In genomic region chr14:72533862-72534261, GRCm38 (mm10) we compare ENCODE assay signal across 25 mouse cellular contexts. TPM values are rescaled to one million over a fixed set of nuclear protein-coding genes. Genes with fewer than 3 reads are reported as not detected.
DNase-seq lines count a peak whose midpoint lies in the region; ATAC-seq and TF ChIP-seq lines count a peak whose summit lies in the region.
"Had no signal": no experiment of that assay in that cellular context is flagged by ENCODE, and none has a peak within 500 bp of the region (broad histone marks: within the 10 kb centered on the region; RNA-seq: fewer than 3 reads in every experiment).

No protein-coding gene starts in this region.

- no peak overlapping the region for H3K4me3 ChIP-seq in embryonic fibroblast, embryonic 13.5 days (ENCODE audit: insufficient read depth, low read length)
- H3K4me3 ChIP-seq in intestine, postnatal 0 days (ENCODE audit: low read depth, low read length): no peak overlapping the region
- no peak overlapping the region for H3K4me3 ChIP-seq in kidney, embryonic 14.5 days (ENCODE audit: low read length)
- H3K4me3 ChIP-seq in hindbrain, embryonic 12.5 days: no peak overlapping the region
- H3K4me3 ChIP-seq in midbrain, embryonic 11.5 days (ENCODE audit: low read depth, low read length): no peak overlapping the region
- H3K4me3 ChIP-seq: embryonic facial prominence, embryonic 13.5 days; forebrain, embryonic 13.5 days; limb, embryonic 13.5 days; liver, embryonic 15.5 days; midbrain, embryonic 12.5 days had no signal

- no peak overlapping the region for H3K9ac ChIP-seq in intestine, postnatal 0 days (ENCODE audit: low read depth, low read length)
- no peak overlapping the region for H3K9ac ChIP-seq in kidney, embryonic 14.5 days (ENCODE audit: low read depth, low read length)
- no peak overlapping the region for H3K9ac ChIP-seq in hindbrain, embryonic 12.5 days
- H3K9ac ChIP-seq in midbrain, embryonic 11.5 days (ENCODE audit: low read length): no peak overlapping the region
- H3K9ac ChIP-seq: embryonic facial prominence, embryonic 13.5 days; forebrain, embryonic 13.5 days; limb, embryonic 13.5 days; liver, embryonic 15.5 days; midbrain, embryonic 12.5 days had no signal

- peak; percentile 62 for ATAC-seq in intestine, postnatal 0 days
- ATAC-seq in kidney, embryonic 14.5 days (ENCODE audit: low FRiP score, low TSS enrichment): peak; percentile 33; the same call in 1 of the 2 replicates
- no peak for ATAC-seq in hindbrain, embryonic 12.5 days (ENCODE audit: low FRiP score)
- no peak for ATAC-seq in midbrain, embryonic 11.5 days (ENCODE audit: low FRiP score)
- ATAC-seq: forebrain, embryonic 13.5 days; hindbrain, embryonic 16.5 days; lung, postnatal 0 days had no signal

- H3K9me3 ChIP-seq in intestine, postnatal 0 days (ENCODE audit: control insufficient read depth): no peaks in the 10 kb centered on the region
- H3K9me3 ChIP-seq in kidney, embryonic 14.5 days (ENCODE audit: control insufficient read depth, low read length): no peaks in the 10 kb centered on the region
- no peaks in the 10 kb centered on the region for H3K9me3 ChIP-seq in hindbrain, embryonic 12.5 days (replicated peaks)
- H3K9me3 ChIP-seq in midbrain, embryonic 11.5 days (ENCODE audit: control insufficient read depth, low read length): no peaks in the 10 kb centered on the region
- H3K9me3 ChIP-seq: embryonic facial prominence, embryonic 13.5 days; forebrain, embryonic 13.5 days; limb, embryonic 13.5 days; liver, embryonic 15.5 days; midbrain, embryonic 12.5 days had no signal

- WGBS in intestine, postnatal 0 days: 52% methylated on average over 7 of the region's 7 CpGs
- 55% methylated on average over 7 of the region's 7 CpGs for WGBS in kidney, embryonic 14.5 days
- WGBS in hindbrain, embryonic 12.5 days: 82% methylated on average over 7 of the region's 7 CpGs
- WGBS in midbrain, embryonic 11.5 days: 76% methylated on average over 7 of the region's 7 CpGs

- H3K36me3 ChIP-seq in intestine, postnatal 0 days (ENCODE audit: control insufficient read depth, insufficient read depth): peaks cover 6% of the 10 kb centered on the region; the same call in 1 of the 2 replicates
- H3K36me3 ChIP-seq in kidney, embryonic 14.5 days (ENCODE audit: control insufficient read depth, insufficient read depth, low read length): peaks cover 5% of the 10 kb centered on the region
- H3K36me3 ChIP-seq in hindbrain, embryonic 12.5 days: 0 out of 2 replicates have a peak, but pooled peaks cover 2% of the 10 kb centered on the region
- H3K36me3 ChIP-seq in midbrain, embryonic 11.5 days (ENCODE audit: control insufficient read depth, insufficient read depth, low read length): no peaks in the 10 kb centered on the region

- no peak overlapping the region for H3K27ac ChIP-seq in embryonic fibroblast, embryonic 13.5 days (ENCODE audit: insufficient read depth, low read length)
- no peak overlapping the region for H3K27ac ChIP-seq in intestine, postnatal 0 days (ENCODE audit: low read depth, low read length)
- no peak overlapping the region for H3K27ac ChIP-seq in kidney, embryonic 14.5 days (ENCODE audit: low read depth, low read length)
- no peak overlapping the region for H3K27ac ChIP-seq in hindbrain, embryonic 12.5 days
- H3K27ac ChIP-seq in midbrain, embryonic 11.5 days (ENCODE audit: low read depth, low read length): no peak overlapping the region
- H3K27ac ChIP-seq: embryonic facial prominence, embryonic 13.5 days; forebrain, embryonic 13.5 days; limb, embryonic 13.5 days; liver, embryonic 15.5 days; midbrain, embryonic 12.5 days had no signal

- no peaks in the 10 kb centered on the region for H3K4me1 ChIP-seq in embryonic fibroblast, embryonic 13.5 days (ENCODE audit: control insufficient read depth, insufficient read depth, low read length)
- H3K4me1 ChIP-seq in intestine, postnatal 0 days (replicated peaks; ENCODE audit: control insufficient read depth, insufficient read depth, low read length): no peaks in the 10 kb centered on the region
- 0 out of 2 replicates have a peak, but pooled peaks cover 4% of the 10 kb centered on the region for H3K4me1 ChIP-seq in kidney, embryonic 14.5 days (ENCODE audit: control insufficient read depth, insufficient read depth, low read length)
- H3K4me1 ChIP-seq in hindbrain, embryonic 12.5 days: peaks cover 9% of the 10 kb centered on the region
- peaks cover 6% of the 10 kb centered on the region for H3K4me1 ChIP-seq in midbrain, embryonic 11.5 days (ENCODE audit: control insufficient read depth, insufficient read depth, low read length)

- 0 out of 2 replicates have a peak, but pooled peaks have one; percentile 4 for TF ChIP-seq POLR2A in embryonic fibroblast, embryonic 13.5 days (IDR thresholded peaks at IDR 0.05; ENCODE audit: low read depth, low read length)

- peak; percentile 76 to 92 for DNase-seq in kidney, postnatal 25 days
- no peak for DNase-seq in cerebellum, adult 11-12 months
- DNase-seq in midbrain, embryonic 11.5 days (ENCODE audit: low spot score, missing footprints): no peak
- no peak for DNase-seq in lung, adult 18-20 months
- DNase-seq: adrenal gland, postnatal 14 days; cerebellum, adult 8-10 months; cerebellum, postnatal 36 days; embryo, embryonic 11 days; retina, postnatal 1 day; right cerebral cortex, postnatal 25 days; spleen, adult 18-20 months had no signal

- peaks cover 21% of the 10 kb centered on the region for H3K27me3 ChIP-seq in intestine, postnatal 0 days (replicated peaks; ENCODE audit: control insufficient read depth, insufficient read depth, low read length)
- peaks cover 17% of the 10 kb centered on the region for H3K27me3 ChIP-seq in kidney, embryonic 14.5 days (ENCODE audit: control insufficient read depth, insufficient read depth, low read length)
- peaks cover 38% of the 10 kb centered on the region for H3K27me3 ChIP-seq in hindbrain, embryonic 12.5 days
- peaks cover 11% of the 10 kb centered on the region for H3K27me3 ChIP-seq in midbrain, embryonic 11.5 days (ENCODE audit: control insufficient read depth, insufficient read depth, low read length)

- TF ChIP-seq CTCF in embryonic fibroblast, embryonic 13.5 days (IDR thresholded peaks at IDR 0.05; ENCODE audit: borderline replicate concordance, insufficient read depth, low read length): no peak
- no peak for TF ChIP-seq CTCF in intestine, postnatal 0 days (IDR thresholded peaks at IDR 0.05; ENCODE audit: low read depth)

- no peak overlapping the region for H3K4me2 ChIP-seq in intestine, postnatal 0 days (replicated peaks; ENCODE audit: low read depth)
- no peak overlapping the region for H3K4me2 ChIP-seq in kidney, embryonic 14.5 days (replicated peaks; ENCODE audit: low read depth, low read length)
- no peak overlapping the region for H3K4me2 ChIP-seq in hindbrain, embryonic 12.5 days (replicated peaks)
- no peak overlapping the region for H3K4me2 ChIP-seq in midbrain, embryonic 11.5 days
- H3K4me2 ChIP-seq: embryonic facial prominence, embryonic 13.5 days; forebrain, embryonic 13.5 days; limb, embryonic 13.5 days; liver, embryonic 15.5 days; midbrain, embryonic 12.5 days had no signal

RNA-seq across cellular contexts. Expression of gene Gm9195, which starts 42.2 kb away (rescaled TPM):
- polyA plus RNA-seq in embryonic fibroblast, embryonic 13.5 days (2011; ENCODE audit: insufficient read length, low read depth, missing spikeins): not detected in 2 replicates
- polyA plus RNA-seq in intestine, postnatal 0 days (2015; fragmentation: Nextera tagmentation; extraction: Ambion mirVana): not detected in 2 replicates
- not detected in 2 replicates for polyA plus RNA-seq in kidney, embryonic 14.5 days (2014; fragmentation: Nextera tagmentation; extraction: Ambion mirVana)
- polyA plus RNA-seq in hindbrain, embryonic 12.5 days (2016; fragmentation: Nextera tagmentation; extraction: Ambion mirVana): not detected in 2 replicates
- not detected in 2 replicates for polyA plus RNA-seq in midbrain, embryonic 11.5 days (2014; fragmentation: Nextera tagmentation; extraction: Ambion mirVana)
- polyA plus RNA-seq: C2C12; embryonic facial prominence, embryonic 13.5 days; forebrain, embryonic 13.5 days; gonadal fat pad, adult 2 months; hindbrain, embryonic 16.5 days; limb, embryonic 13.5 days; liver, embryonic 15.5 days; lung, postnatal 0 days; midbrain, embryonic 12.5 days; neural tube, embryonic 11.5 days had no signal

Comparison
In these comparisons a context has a peak if more than half of its experiments do, and no peak if none do; other contexts are left out.
1. ATAC-seq: peak in intestine, postnatal 0 days (single experiment) and kidney, embryonic 14.5 days (single experiment); none in hindbrain, embryonic 12.5 days (single experiment) and midbrain, embryonic 11.5 days (single experiment).
2. DNase-seq: peak in kidney, postnatal 25 days (2 of 2); none in cerebellum, adult 11-12 months (single experiment), midbrain, embryonic 11.5 days (single experiment) and lung, adult 18-20 months (0 of 2).